Mouse (Mus musculus): ENCODE results near the gene Neo1. TPM values are rescaled to one million over a fixed set of nuclear protein-coding genes. Genes with fewer than 3 reads are reported as not detected.

Gene Neo1
- polyA plus RNA-seq (2015; fragmentation: Nextera tagmentation; extraction: Ambion mirVana) = 2.1 TPM in 2 replicates

- DNase-seq (ENCODE audit: low spot score) = peak; percentile 49
Observed at GRCm38 (mm10) chr9:59036159-59036731, at the start of gene Neo1. Gene Neo1, minus strand, starts transcription at chr9:59036441.

GRCm38 (mm10) chr9:59075632-59076031 lies 39.4 kb upstream of the Neo1 start:
- no peak for DNase-seq (ENCODE audit: low spot score)

- no peak for DNase-seq (ENCODE audit: low spot score)
Observed at GRCm38 (mm10) chr9:59073887-59074286, 37.6 kb upstream of the Neo1 start.

GRCm38 (mm10) chr9:59072076-59072777 lies 36.0 kb upstream of the Neo1 start:
- no peak for DNase-seq (ENCODE audit: low spot score)

GRCm38 (mm10) chr9:59071220-59071977 lies 35.2 kb upstream of the Neo1 start:
- no peak for DNase-seq (ENCODE audit: low spot score)

GRCm38 (mm10) chr9:59070216-59070615 lies 34.0 kb upstream of the Neo1 start:
- DNase-seq (ENCODE audit: low spot score) = no peak

GRCm38 (mm10) chr9:59065616-59066301 lies 29.5 kb upstream of the Neo1 start:
- DNase-seq (ENCODE audit: low spot score) = no peak

- DNase-seq (ENCODE audit: low spot score) = no peak
Observed at GRCm38 (mm10) chr9:59062409-59062808, 26.2 kb upstream of the Neo1 start.

- no peak for DNase-seq (ENCODE audit: low spot score)
Observed at GRCm38 (mm10) chr9:59060026-59060605, 23.9 kb upstream of the Neo1 start.

GRCm38 (mm10) chr9:59059158-59059557 lies 22.9 kb upstream of the Neo1 start:
- DNase-seq (ENCODE audit: low spot score) = no peak

GRCm38 (mm10) chr9:59058060-59058459 lies 21.8 kb upstream of the Neo1 start:
- DNase-seq (ENCODE audit: low spot score) = no peak

- no peak for DNase-seq (ENCODE audit: low spot score)
Observed at GRCm38 (mm10) chr9:59056281-59056680, 20.0 kb upstream of the Neo1 start.

- no peak for DNase-seq (ENCODE audit: low spot score)
Observed at GRCm38 (mm10) chr9:59041805-59042204, 5.6 kb upstream of the Neo1 start.

GRCm38 (mm10) chr9:59036732-59037341 lies 596 bp upstream of the Neo1 start:
- no peak for DNase-seq (ENCODE audit: low spot score)

- DNase-seq (ENCODE audit: low spot score) = no peak
Observed at GRCm38 (mm10) chr9:59035342-59036158, 691 bp downstream of the Neo1 start.

- DNase-seq (ENCODE audit: low spot score) = no peak
Observed at GRCm38 (mm10) chr9:59034836-59035235, 1.4 kb downstream of the Neo1 start.

- DNase-seq (ENCODE audit: low spot score) = no peak
Observed at GRCm38 (mm10) chr9:59033492-59033891, 2.7 kb downstream of the Neo1 start.

GRCm38 (mm10) chr9:59024245-59024844 lies 11.9 kb downstream of the Neo1 start:
- DNase-seq (ENCODE audit: low spot score) = no peak

GRCm38 (mm10) chr9:59016060-59016719 lies 20.1 kb downstream of the Neo1 start:
- DNase-seq (ENCODE audit: low spot score) = no peak

Measured in thymus, postnatal 0 days (tissue).